ENCODE assay signal across 8 mouse cellular contexts in genomic region chr17:75551512-75552400, GRCm38 (mm10). TPM values are rescaled to one million over a fixed set of nuclear protein-coding genes. Genes with fewer than 3 reads are reported as not detected.
DNase-seq lines count a peak whose midpoint lies in the region; ATAC-seq and TF ChIP-seq lines count a peak whose summit lies in the region.

Gene Fam98a (minus strand): TSS chr17:75551946.

- peak within 1 kb of the TSS; percentile 57 for H3K27ac ChIP-seq in CH12.LX (ENCODE audit: insufficient read depth, low read depth)
- H3K27ac ChIP-seq in forebrain, embryonic 11.5 days (ENCODE audit: low read depth, low read length), result no peak within 1 kb of the TSS
- H3K27ac ChIP-seq in heart, embryonic 16.5 days (ENCODE audit: low read length), result peak within 1 kb of the TSS; percentile 65
- peak within 1 kb of the TSS; percentile 61 for H3K27ac ChIP-seq in liver, embryonic 15.5 days (replicated peaks)
- H3K27ac ChIP-seq in neural tube, embryonic 12.5 days, result 0 out of 2 replicates have a peak within 1 kb of the TSS, but pooled peaks have one; percentile 20

- H3K79me2 ChIP-seq in CH12.LX (replicated peaks; ENCODE audit: control insufficient read depth, extremely low read depth, insufficient read depth, poor library complexity, severe bottlenecking), result peaks cover 35% of the 10 kb centered on the region

- peaks cover 8 to 36% of the 10 kb centered on the region in 2 experiments for H3K4me1 ChIP-seq in CH12.LX (ENCODE audit: control insufficient read depth in 1 of 2, insufficient read depth in 2 of 2)
- H3K4me1 ChIP-seq in forebrain, embryonic 11.5 days (replicated peaks; ENCODE audit: control insufficient read depth, insufficient read depth, low read length), result no peaks in the 10 kb centered on the region
- peaks cover 9% of the 10 kb centered on the region for H3K4me1 ChIP-seq in heart, embryonic 16.5 days (ENCODE audit: control insufficient read depth, insufficient read depth, low read length)
- peaks cover 26% of the 10 kb centered on the region for H3K4me1 ChIP-seq in liver, embryonic 15.5 days (replicated peaks)
- peaks cover 3% of the 10 kb centered on the region; the same call in 1 of the 2 replicates for H3K4me1 ChIP-seq in neural tube, embryonic 12.5 days

- no peaks in the 10 kb centered on the region for H3K27me3 ChIP-seq in CH12.LX (replicated peaks)
- H3K27me3 ChIP-seq in forebrain, embryonic 11.5 days (ENCODE audit: control insufficient read depth, insufficient read depth, low read length), result no peaks in the 10 kb centered on the region
- H3K27me3 ChIP-seq in heart, embryonic 16.5 days (ENCODE audit: control insufficient read depth, insufficient read depth, low read length), result no peaks in the 10 kb centered on the region
- no peaks in the 10 kb centered on the region for H3K27me3 ChIP-seq in liver, embryonic 15.5 days
- no peaks in the 10 kb centered on the region for H3K27me3 ChIP-seq in neural tube, embryonic 12.5 days (replicated peaks)

- peak; percentile 78 for TF ChIP-seq POLR2A in CH12.LX (IDR thresholded peaks at IDR 0.05; ENCODE audit: low read depth, low read length)

- H3K4me3 ChIP-seq in CH12.LX (replicated peaks in 1 of 3; ENCODE audit: low read depth in 2 of 3, low read length in 2 of 3, poor library complexity in 1 of 3), result peak within 1 kb of the TSS; percentile 84 to 95 (median 94)
- H3K4me3 ChIP-seq in forebrain, embryonic 11.5 days (ENCODE audit: low read depth, low read length), result peak within 1 kb of the TSS; percentile 79
- H3K4me3 ChIP-seq in heart, embryonic 16.5 days (ENCODE audit: low read length), result peak within 1 kb of the TSS; percentile 80
- H3K4me3 ChIP-seq in liver, embryonic 15.5 days (replicated peaks), result peak within 1 kb of the TSS; percentile 76
- H3K4me3 ChIP-seq in neural tube, embryonic 12.5 days, result peak within 1 kb of the TSS; percentile 82

- peak; percentile 99 for DNase-seq in CH12.LX (ENCODE audit: extremely low read depth)
- DNase-seq in c-Kit-positive CD71-positive TER-119-negative erythroid progenitor cells, embryonic 14.5 days (ENCODE audit: low read depth), result peak; percentile 96
- peak; percentile 99 for DNase-seq in forebrain, embryonic 11.5 days (ENCODE audit: low spot score)
- DNase-seq in kidney, postnatal 36 days, result peak; percentile 98 to 99
- DNase-seq in telencephalon, adult 2 months (ENCODE audit: low read depth, low spot score), result peak; percentile 98

- H3K9me3 ChIP-seq in CH12.LX (replicated peaks; ENCODE audit: low read length), result no peaks in the 10 kb centered on the region
- no peaks in the 10 kb centered on the region for H3K9me3 ChIP-seq in forebrain, embryonic 11.5 days (ENCODE audit: control insufficient read depth, low read length)
- H3K9me3 ChIP-seq in heart, embryonic 16.5 days (replicated peaks; ENCODE audit: control insufficient read depth, low read length), result no peaks in the 10 kb centered on the region
- H3K9me3 ChIP-seq in liver, embryonic 15.5 days (replicated peaks), result no peaks in the 10 kb centered on the region
- H3K9me3 ChIP-seq in neural tube, embryonic 12.5 days, result no peaks in the 10 kb centered on the region

- peak; percentile 98 for ATAC-seq in forebrain, embryonic 11.5 days (replicated peaks; ENCODE audit: low FRiP score)
- ATAC-seq in heart, embryonic 16.5 days (replicated peaks; ENCODE audit: extremely low read depth, insufficient read depth, low FRiP score), result peak; percentile 97
- peak; percentile 97 for ATAC-seq in liver, embryonic 15.5 days (ENCODE audit: insufficient read depth)
- ATAC-seq in neural tube, embryonic 12.5 days (ENCODE audit: low FRiP score, low read depth), result peak; percentile 99

- peak in 1 of 2 experiments; percentile 52; a peak in 2 of 4 replicates for TF ChIP-seq CTCF in CH12.LX (conservative IDR thresholded peaks at IDR 0.05 in 1 of 2, IDR thresholded peaks at IDR 0.05 in 1 of 2; ENCODE audit: low read depth in 2 of 2, low read length in 2 of 2)

- in situ Hi-C loops in CH12.LX (cut with MboI; ENCODE audit: low pct_ligation_motif_present, low pct_unique_long_range_greater_than_20kb, low sequenced_read_pairs), result no loop called here

- dilution Hi-C loops in CH12.LX (cut with MboI; ENCODE audit: extremely low pct_ligation_motif_present, extremely low pct_unique_long_range_greater_than_20kb, low sequenced_read_pairs), result no loop called here

- under 1% methylated on average over 56 of the region's 56 CpGs for WGBS in forebrain, embryonic 11.5 days
- WGBS in heart, embryonic 16.5 days, result under 1% methylated on average over 56 of the region's 56 CpGs
- WGBS in liver, embryonic 15.5 days (ENCODE audit: insufficient replicate concordance), result under 1% methylated on average over 56 of the region's 56 CpGs
- under 1% methylated on average over 56 of the region's 56 CpGs for WGBS in neural tube, embryonic 12.5 days

- TF ChIP-seq EP300 in CH12.LX (IDR thresholded peaks at IDR 0.05; ENCODE audit: low read length), result no peak

- peak within 1 kb of the TSS; percentile 86 for H3K9ac ChIP-seq in CH12.LX (ENCODE audit: insufficient read depth, low read depth)
- H3K9ac ChIP-seq in forebrain, embryonic 11.5 days (ENCODE audit: low read length), result peak within 1 kb of the TSS; percentile 79
- H3K9ac ChIP-seq in heart, embryonic 16.5 days (ENCODE audit: low read length), result peak within 1 kb of the TSS; percentile 87
- peak within 1 kb of the TSS; percentile 76 for H3K9ac ChIP-seq in liver, embryonic 15.5 days
- peak within 1 kb of the TSS; percentile 78 for H3K9ac ChIP-seq in neural tube, embryonic 12.5 days

- H3K36me3 ChIP-seq in CH12.LX (replicated peaks in 1 of 2; ENCODE audit: control insufficient read depth in 1 of 2, insufficient read depth in 1 of 2, low read length in 1 of 2), result peaks cover 6 to 20% of the 10 kb centered on the region in 2 experiments
- H3K36me3 ChIP-seq in forebrain, embryonic 11.5 days (ENCODE audit: control insufficient read depth, insufficient read depth, low read length), result no peaks in the 10 kb centered on the region
- peaks cover 8% of the 10 kb centered on the region for H3K36me3 ChIP-seq in heart, embryonic 16.5 days (ENCODE audit: control insufficient read depth, insufficient read depth)
- H3K36me3 ChIP-seq in liver, embryonic 15.5 days (replicated peaks), result peaks cover 8% of the 10 kb centered on the region
- H3K36me3 ChIP-seq in neural tube, embryonic 12.5 days, result peaks cover 2% of the 10 kb centered on the region

- TF ChIP-seq RAD21 in CH12.LX (IDR thresholded peaks at IDR 0.05; ENCODE audit: low read depth, low read length), result no peak; the same call in 1 of the 2 replicates

- peak within 1 kb of the TSS; percentile 88 for H3K4me2 ChIP-seq in CH12.LX (ENCODE audit: insufficient read depth, low read depth, poor library complexity, severe bottlenecking)
- peak within 1 kb of the TSS; percentile 52 for H3K4me2 ChIP-seq in forebrain, embryonic 11.5 days (ENCODE audit: low read depth, low read length, severe bottlenecking)
- peak within 1 kb of the TSS; percentile 93 for H3K4me2 ChIP-seq in heart, embryonic 16.5 days (ENCODE audit: low read depth, low read length)
- peak within 1 kb of the TSS; percentile 90 for H3K4me2 ChIP-seq in liver, embryonic 15.5 days
- H3K4me2 ChIP-seq in neural tube, embryonic 12.5 days (replicated peaks), result peak within 1 kb of the TSS; percentile 72

TF ChIP-seq in CH12.LX, 34 proteins besides CTCF, POLR2A, EP300 and RAD21 (continues in another document):
- TF ChIP-seq ELF1 (IDR thresholded peaks at IDR 0.05; ENCODE audit: low read depth, low read length) (peak; percentile 93), E2F4 (IDR thresholded peaks at IDR 0.05; ENCODE audit: insufficient replicate concordance, low read depth, low read length) (no peak), TBP (conservative IDR thresholded peaks at IDR 0.05; ENCODE audit: low read depth, low read length) (peak; percentile 71; the same call in 1 of the 2 replicates), ZNF384 (IDR thresholded peaks at IDR 0.05; ENCODE audit: low read depth, low read length) (peak; percentile 88), USF1 (IDR thresholded peaks at IDR 0.05; ENCODE audit: low read depth, low read length) (no peak), POLR2AphosphoS2 (IDR thresholded peaks at IDR 0.05; ENCODE audit: low read depth, low read length) (no peak; the same call in 1 of the 2 replicates), TCF12 (IDR thresholded peaks at IDR 0.05; ENCODE audit: low read depth, low read length) (peak; percentile 42), BHLHE40 (IDR thresholded peaks at IDR 0.05; ENCODE audit: low read depth, low read length) (peak; percentile 48; the same call in 1 of the 2 replicates), ZMIZ1 (IDR thresholded peaks at IDR 0.05; ENCODE audit: low read depth, low read length) (no peak; the same call in 1 of the 2 replicates), ZC3H11A (IDR thresholded peaks at IDR 0.05; ENCODE audit: low read depth, low read length) (no peak), MAZ (IDR thresholded peaks at IDR 0.05; ENCODE audit: low read depth, low read length) (peak; percentile 100), NELFE (IDR thresholded peaks at IDR 0.05; ENCODE audit: low read depth, low read length) (peak; percentile 58), CHD1 (IDR thresholded peaks at IDR 0.05; ENCODE audit: low read depth, low read length) (no peak), MYC (IDR thresholded peaks at IDR 0.05; ENCODE audit: low read depth, low read length) (peak; percentile 84), SIN3A (IDR thresholded peaks at IDR 0.05; ENCODE audit: low read length) (no peak; the same call in none of the 2 replicates), USF2 (conservative IDR thresholded peaks at IDR 0.05; ENCODE audit: low read depth, low read length) (no peak), ETS1 (conservative IDR thresholded peaks at IDR 0.05; ENCODE audit: low read depth, low read length) (peak; percentile 59), ZKSCAN1 (IDR thresholded peaks at IDR 0.05; ENCODE audit: borderline replicate concordance, low read depth, low read length) (no peak), RCOR1 (conservative IDR thresholded peaks at IDR 0.05; ENCODE audit: low read depth, low read length) (no peak), IRF4 (IDR thresholded peaks at IDR 0.05; ENCODE audit: low read depth, low read length) (peak; percentile 8; the same call in 1 of the 2 replicates), PAX5 (IDR thresholded peaks at IDR 0.05; ENCODE audit: low read length) (no peak), CHD2 (IDR thresholded peaks at IDR 0.05; ENCODE audit: low read length) (no peak), NRF1 (IDR thresholded peaks at IDR 0.05; ENCODE audit: low read depth, low read length) (peak; percentile 95)

RNA-seq across cellular contexts. Expression of gene Fam98a, which starts in this region (rescaled TPM):
- 37.8 and 46.5 TPM in 2 replicates for total RNA-seq in CH12.LX (2012; rRNA removed)
- 32.6 and 36.0 TPM in 2 replicates for total RNA-seq in CH12.LX (2014; rRNA removed)
- 92.0 and 93.1 TPM in 2 replicates for polyA plus RNA-seq in CH12.LX (2012; ENCODE audit: insufficient read length, low read depth)
- 8.4 and 8.8 TPM in 2 replicates for polyA plus RNA-seq in forebrain, embryonic 11.5 days (2014; fragmentation: Nextera tagmentation; extraction: Ambion mirVana)
- polyA plus RNA-seq in heart, embryonic 16.5 days (2015; fragmentation: Nextera tagmentation; extraction: Ambion mirVana), result 23.9 and 28.4 TPM in 2 replicates
- 14.5 and 14.8 TPM in 2 replicates for polyA plus RNA-seq in liver, embryonic 15.5 days (2015; fragmentation: Nextera tagmentation; extraction: Ambion mirVana)
- polyA plus RNA-seq in neural tube, embryonic 12.5 days (2016; fragmentation: Nextera tagmentation; extraction: Ambion mirVana), result 32.2 and 34.6 TPM in 2 replicates
